Mouse (Mus musculus): ENCODE measurements around the gene Rnf216. TPM values are rescaled to one million over a fixed set of nuclear protein-coding genes. Genes with fewer than 3 reads are reported as not detected.
"Not testable (repeated sequence)": the region's sequence is repeated elsewhere in the genome, so short reads cannot be mapped to it uniquely, and the experiment has no call there.

The Rnf216 gene
- total RNA-seq (2021) = 10 to 100 TPM; 45.1 to 45.2 TPM
- long read RNA-seq, experiment 1, full-length matches to known transcripts = 10 of 21 reads
- long read RNA-seq, experiment 1, partial matches to known transcripts = 5 of 21 reads
- long read RNA-seq, experiment 1, other reads (novel, unspliced or antisense) = 6 of 21 reads
- long read RNA-seq, experiment 2, full-length matches to known transcripts = 2 of 8 reads
- long read RNA-seq, experiment 2, partial matches to known transcripts = 4 of 8 reads
- long read RNA-seq, experiment 2, other reads (novel, unspliced or antisense) = 2 of 8 reads

GRCm38 (mm10) chr5:143112281-143113246 lies at the start of gene Rnf216:
Gene Rnf216, minus strand, starts transcription at chr5:143112994.
- peak; percentile 92 to 95 for DNase-seq (ENCODE audit: low spot score in 2 of 2)

DNA sequence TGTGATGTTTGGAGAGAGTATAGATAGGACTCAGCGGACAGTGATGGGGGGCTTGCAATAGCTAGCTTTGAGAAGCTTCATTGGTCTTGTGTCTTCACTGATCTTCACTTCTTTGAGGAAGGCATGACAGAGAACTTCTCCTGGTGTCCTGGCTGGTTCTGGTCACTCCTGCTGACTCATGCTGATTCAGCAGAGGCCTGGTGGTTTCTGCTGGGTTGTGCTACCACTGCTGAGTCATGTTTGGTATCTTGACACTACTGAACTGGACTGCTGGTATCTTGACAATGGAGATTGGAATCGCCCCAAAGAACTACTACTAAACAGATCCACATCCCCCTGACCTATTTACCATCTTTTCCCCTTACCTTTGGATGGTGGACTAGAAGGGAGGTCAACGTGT lies 42.7 kb upstream of the Rnf216 start:
- DNase-seq (ENCODE audit: low spot score in 2 of 2) = no peak

DNA sequence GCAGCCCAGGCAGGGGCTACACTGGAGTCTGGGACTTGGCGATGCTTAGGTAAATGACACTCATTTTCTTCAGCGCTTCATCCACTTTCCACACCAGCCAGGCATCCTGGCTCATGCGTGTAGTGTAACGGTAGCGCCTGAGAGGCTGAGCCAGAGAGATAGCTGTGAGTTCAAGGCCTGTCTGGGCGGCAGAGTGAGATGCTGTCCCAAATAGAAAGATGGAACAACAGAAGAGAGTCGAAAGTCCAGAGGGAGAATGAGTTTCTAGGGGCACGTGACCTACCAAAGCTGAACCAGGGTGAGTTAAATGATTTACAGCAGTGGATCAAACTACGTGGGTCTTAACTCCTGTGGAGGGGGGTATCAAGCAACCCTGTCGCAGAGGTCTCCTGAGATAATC lies 41.0 kb upstream of the Rnf216 start:
- no peak for DNase-seq (ENCODE audit: low spot score in 2 of 2)

GRCm38 (mm10) chr5:143150044-143150443 lies 37.2 kb upstream of the Rnf216 start:
- DNase-seq (ENCODE audit: low spot score in 2 of 2) = no peak

DNA sequence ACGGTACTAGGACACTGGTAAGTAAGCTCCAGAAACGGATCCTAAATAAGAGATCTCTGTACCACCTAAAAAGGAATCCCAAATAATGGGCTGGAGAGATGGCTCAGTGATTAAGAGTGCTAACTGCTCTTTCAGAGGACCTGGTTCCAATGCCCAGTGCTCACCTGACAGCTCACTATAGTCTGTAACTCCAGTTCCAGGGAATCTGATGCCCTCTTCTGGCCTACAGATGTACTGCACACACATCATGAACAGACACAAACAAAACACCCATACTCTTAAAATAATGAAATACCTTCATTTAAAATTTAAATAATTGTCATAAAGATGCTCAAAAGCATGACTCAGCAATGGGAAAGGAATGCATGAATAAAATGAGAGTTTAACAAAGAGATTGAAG lies 36.7 kb upstream of the Rnf216 start:
- DNase-seq (ENCODE audit: low spot score in 2 of 2) = no peak

DNA sequence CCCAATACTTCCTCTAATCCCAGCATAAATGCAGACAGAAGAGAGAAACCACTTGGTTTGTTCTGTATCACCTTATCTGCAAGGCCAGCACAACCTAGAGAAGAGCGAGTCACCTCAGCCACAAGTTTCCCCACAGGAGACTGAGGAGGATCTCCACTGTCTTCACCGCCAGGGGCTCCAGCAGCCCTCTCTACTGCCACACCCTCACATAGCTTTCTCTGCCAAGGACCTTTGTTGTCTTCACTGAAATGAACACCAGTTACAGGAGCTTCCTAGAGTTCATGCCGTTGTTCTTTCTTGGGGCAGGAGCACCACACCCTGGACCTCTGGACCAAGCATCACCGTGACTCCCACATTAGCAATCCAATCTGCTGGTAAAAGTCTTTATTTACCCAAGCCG lies 35.9 kb upstream of the Rnf216 start:
- no peak for DNase-seq (ENCODE audit: low spot score in 2 of 2)

GRCm38 (mm10) chr5:143147481-143147880 lies 34.7 kb upstream of the Rnf216 start, which contains the start of gene Olfr718-ps1:
Gene Olfr718-ps1, minus strand, starts transcription at chr5:143147581.
- DNase-seq (ENCODE audit: low spot score in 2 of 2) = no peak

GRCm38 (mm10) chr5:143137580-143137979 lies 24.8 kb upstream of the Rnf216 start:
- no peak for DNase-seq (ENCODE audit: low spot score in 2 of 2)

DNA sequence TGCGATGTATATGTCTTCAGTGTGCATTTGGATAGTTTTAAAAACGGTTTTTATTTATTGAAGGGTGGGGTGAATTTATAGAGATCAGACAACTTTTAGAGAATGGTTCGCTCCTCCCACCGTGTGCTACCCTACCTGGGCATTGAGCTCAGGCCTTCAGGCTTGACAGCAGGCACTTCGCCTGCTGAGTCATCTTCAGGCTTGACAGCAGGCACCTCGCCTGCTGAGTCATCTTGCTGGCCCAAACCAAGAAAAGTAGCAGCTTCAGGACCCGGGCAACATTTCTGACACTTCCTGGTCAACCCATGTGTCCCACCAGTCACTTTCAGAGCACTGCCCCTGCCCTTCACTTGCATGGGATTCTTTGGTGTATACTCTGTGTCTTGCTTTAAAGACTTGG lies 22.2 kb upstream of the Rnf216 start:
- no peak for DNase-seq (ENCODE audit: low spot score in 2 of 2)

DNA sequence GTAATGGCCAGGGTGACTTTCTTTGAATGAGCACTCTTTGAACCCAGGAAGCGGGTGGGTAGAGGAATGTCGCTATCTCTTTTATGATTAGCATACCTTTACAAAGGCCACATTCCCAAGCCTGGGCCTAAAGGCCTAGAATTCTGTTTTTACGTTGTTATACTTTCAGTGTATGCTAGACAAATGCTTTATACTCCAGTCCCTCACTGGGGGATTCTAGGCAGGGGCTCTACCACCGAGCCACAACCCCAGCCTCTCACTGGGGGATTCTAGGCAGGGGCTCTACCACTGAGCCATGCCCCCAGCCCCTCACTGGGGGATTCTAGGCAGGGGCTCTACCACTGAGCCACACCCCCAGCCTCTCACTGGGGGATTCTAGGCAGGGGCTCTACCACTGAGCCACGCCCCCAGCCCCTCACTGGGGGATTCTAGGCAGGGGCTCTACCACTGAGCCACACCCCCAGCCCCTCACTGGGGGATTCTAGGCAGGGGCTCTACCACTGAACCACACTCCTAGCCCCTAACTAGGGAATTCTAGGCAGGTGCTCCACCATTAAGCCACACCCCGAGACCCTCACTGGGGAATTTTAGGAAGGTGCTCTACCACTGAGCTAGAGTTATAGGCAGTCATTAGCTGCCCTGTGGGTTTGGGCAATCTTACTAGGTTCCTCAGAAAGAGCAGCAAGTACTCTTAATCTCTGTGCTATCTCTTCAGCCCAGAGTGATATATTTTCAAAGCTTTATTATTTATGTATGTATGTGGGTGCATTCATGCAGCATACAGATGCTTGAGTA lies 21.6 kb upstream of the Rnf216 start:
- DNase-seq (ENCODE audit: low spot score in 2 of 2) = not testable (repeated sequence)

- no peak for DNase-seq (ENCODE audit: low spot score in 2 of 2)
Observed at GRCm38 (mm10) chr5:143132935-143133514, 20.2 kb upstream of the Rnf216 start.

DNA sequence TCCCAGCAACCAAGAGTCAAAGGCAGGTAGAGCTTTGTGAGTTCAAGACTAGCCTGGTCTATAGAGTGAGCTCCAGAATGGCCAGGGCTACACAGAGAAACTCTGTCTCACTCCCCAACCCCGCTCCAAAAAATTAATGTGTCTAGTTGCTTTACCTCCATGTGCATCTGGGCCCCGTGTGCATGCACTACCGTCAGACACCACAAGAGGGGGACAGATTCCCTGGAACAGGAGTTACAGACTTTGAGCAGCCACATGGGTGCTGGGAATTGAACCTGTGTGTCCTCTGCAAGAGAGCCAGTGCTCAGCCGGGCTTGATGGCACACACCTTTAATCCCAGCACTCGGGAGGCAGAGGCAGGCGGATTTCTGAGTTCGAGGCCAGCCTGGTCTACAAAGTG lies 17.5 kb upstream of the Rnf216 start:
- no peak for DNase-seq (ENCODE audit: low spot score in 2 of 2)

DNA sequence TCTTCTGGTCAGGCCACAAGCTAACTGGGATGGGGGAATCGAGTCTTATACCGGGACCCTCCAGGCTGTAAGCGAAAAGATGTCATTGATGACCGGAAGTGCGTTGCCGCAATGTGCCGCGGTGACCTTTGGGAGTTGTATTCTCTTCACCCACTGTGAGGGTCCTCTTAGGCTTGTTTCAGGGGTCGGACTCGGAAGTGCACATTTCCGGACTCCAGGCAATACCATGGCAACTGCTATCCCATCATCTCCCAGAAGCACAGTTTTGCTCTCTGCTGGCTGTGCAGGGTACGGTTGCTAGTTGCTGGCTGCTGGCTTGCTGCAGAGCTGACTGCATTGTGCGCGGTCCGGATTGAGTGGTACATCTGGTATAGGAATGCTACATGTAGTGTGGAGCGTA lies 16.3 kb upstream of the Rnf216 start:
- DNase-seq (ENCODE audit: low spot score in 2 of 2) = no peak

- DNase-seq (ENCODE audit: low spot score in 2 of 2) = no peak
Observed at GRCm38 (mm10) chr5:143127837-143128236, 15.0 kb upstream of the Rnf216 start.

- DNase-seq (ENCODE audit: low spot score in 2 of 2) = no peak
Observed at GRCm38 (mm10) chr5:143126908-143127307, 14.1 kb upstream of the Rnf216 start.

DNA sequence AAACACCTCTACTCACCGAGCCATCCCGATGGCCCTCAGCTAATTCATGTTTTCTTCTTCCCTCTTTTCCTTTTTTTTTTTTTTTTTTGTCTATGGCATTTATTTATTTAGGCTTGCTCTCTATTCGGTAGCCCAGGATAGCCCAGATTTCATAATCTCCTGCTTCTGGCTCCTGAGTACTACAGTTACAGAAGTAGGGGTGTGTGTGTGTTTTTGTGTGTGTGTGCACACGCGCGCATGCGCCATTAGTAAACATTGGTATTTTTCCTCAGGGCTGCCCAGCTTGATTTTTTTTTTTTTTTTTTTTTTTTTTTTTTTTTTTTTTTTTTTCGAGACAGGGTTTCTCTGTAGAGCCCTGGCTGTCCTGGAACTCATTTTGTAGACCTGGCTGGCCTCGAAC lies 13.3 kb upstream of the Rnf216 start:
- DNase-seq (ENCODE audit: low spot score in 2 of 2) = no peak

GRCm38 (mm10) chr5:143125601-143126000 lies 12.8 kb upstream of the Rnf216 start:
- DNase-seq (ENCODE audit: low spot score in 2 of 2) = peak; percentile 9 to 39

DNA sequence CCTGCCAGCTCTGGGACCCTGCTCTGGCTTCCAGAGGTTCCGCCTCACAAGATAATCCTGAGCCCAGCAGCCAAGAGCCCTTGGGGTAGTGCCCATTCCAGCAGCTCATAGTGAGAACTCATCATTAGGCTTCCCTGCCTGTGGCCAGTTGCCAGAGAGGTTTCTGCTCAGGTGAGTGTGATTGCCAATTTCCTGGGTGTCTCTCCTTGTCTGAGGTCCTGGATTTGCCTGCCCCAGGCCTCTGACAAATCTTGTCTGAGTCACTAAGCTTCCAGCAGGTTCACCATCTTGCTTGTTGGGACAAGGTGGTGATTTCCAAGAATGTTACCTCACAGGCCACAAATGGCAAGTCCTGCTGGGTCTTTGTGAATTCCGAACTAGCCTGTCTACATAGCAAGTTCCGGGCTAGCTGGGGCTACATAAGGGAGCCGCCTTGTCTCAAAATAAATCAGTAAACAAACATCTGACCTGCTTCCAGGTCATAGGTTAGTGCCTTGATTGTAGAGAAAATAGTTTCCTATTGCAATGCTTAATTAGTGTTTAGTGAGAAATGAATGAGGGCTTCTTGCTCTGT lies 12.1 kb upstream of the Rnf216 start:
- DNase-seq (ENCODE audit: low spot score in 2 of 2) = no peak

DNA sequence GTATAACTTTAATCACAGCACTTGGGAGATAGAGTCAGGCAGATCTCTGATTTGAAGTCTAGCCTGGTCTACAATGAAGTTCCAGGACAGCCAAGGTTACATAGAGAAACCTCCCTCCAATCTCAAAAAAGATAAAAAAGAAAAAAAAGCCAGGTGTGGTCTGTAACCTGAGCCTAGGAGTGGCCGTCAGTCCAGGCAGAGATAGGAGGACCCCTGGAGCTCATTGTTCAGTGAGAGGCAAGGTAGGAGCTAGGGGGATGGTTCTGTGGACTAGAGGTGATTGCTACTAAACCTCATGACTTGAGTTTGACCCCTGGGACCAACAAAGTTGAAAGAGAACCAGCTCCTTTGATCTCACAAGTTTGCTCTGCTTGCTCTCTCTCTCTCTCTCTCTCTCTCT lies 9.9 kb upstream of the Rnf216 start:
- no peak for DNase-seq (ENCODE audit: low spot score in 2 of 2)

DNA sequence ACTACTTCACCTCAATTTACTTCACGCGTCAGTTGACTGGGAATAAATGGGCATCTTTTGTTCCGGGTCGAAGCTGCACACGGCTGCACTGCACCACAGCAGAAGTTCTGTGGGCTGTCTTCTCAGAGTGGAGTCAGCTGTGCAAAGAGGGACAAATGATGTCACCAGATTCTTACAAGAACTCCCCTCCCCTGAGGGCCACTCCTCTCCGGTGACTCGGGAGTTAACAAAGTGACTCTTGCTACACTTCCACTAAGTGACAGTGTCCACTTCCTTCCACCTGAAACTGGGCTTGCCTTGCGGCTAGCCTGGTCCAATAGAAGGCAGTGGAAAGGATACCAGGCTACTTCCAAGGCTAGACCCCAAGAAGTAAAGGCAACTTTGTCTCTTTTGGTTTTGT lies 9.3 kb upstream of the Rnf216 start:
- no peak for DNase-seq (ENCODE audit: low spot score in 2 of 2)

DNA sequence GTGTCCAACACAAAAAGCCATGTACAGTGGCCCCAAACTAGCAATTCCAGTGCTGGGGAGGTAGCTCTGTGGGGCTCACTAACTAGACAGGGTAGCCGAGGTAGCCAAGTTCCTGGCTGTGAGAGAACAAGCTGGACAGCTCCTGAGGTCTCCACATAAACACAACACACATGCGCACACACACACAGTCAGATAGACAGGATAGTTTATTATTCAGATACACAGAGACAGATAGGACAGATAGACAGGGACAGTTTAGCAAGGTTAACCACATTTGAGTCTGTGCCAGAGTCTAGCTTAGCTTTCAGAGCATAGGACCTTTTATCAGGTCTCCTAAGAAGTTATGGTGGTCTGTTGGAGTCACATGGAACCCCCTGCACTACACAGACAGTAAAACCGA lies 6.0 kb downstream of the Rnf216 start:
- no peak for DNase-seq (ENCODE audit: low spot score in 2 of 2)
